Mouse (Mus musculus): Measurements from ENCODE around the gene Cfap43. TPM values are rescaled to one million over a fixed set of nuclear protein-coding genes. Genes with fewer than 3 reads are reported as not detected.

Cfap43 gene
- total RNA-seq, 1 experiment = 1.5 TPM

DNA sequence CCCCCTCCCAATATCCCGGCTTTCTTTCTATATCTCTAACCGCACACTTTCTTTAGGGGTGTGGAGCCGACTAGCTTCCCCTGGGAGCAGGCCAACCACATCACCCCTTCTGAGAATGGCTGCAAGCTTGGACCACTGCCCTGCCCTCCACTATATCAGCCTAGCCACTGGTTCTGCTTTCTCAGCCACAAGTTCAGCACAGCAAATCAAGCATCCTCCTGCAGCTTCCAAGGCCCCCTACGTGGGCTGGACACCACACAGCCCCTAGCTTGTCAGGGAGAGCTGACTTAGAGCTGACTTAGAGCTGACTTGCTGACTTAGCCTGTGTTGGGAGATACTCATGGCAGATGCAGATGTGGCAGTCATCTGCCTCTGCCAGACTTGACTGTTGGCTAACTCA, 14.0 kb downstream of the Cfap43 start:
- Histone ChIP-seq H3K9me3 (ENCODE audit: control insufficient read depth, insufficient read depth, low read depth, low read length) (no peaks in the 10 kb centered on the region), H3K4me3 (ENCODE audit: insufficient read depth in 1 of 2, low read depth in 1 of 2, low read length in 2 of 2, poor library complexity in 1 of 2, severe bottlenecking in 1 of 2) (no peak overlapping the region), H3K36me3 (ENCODE audit: control insufficient read depth, insufficient read depth, low read length, poor library complexity, severe bottlenecking) (no peaks in the 10 kb centered on the region), H3K27ac (ENCODE audit: insufficient read depth, low read depth, low read length, poor library complexity, severe bottlenecking) (no peak overlapping the region), H3K4me1 (ENCODE audit: control insufficient read depth in 2 of 2, insufficient read depth in 2 of 2, low read length in 2 of 2, poor library complexity in 1 of 2) (peaks cover 2 to 11% of the 10 kb centered on the region in 2 experiments; a peak in 2 of 4 replicates), H3K9ac (ENCODE audit: insufficient read depth, low read depth, low read length, poor library complexity, severe bottlenecking) (no peak overlapping the region)
- TF ChIP-seq ZNF384 (IDR thresholded peaks at IDR 0.05; ENCODE audit: low read depth, low read length) (no peak), HCFC1 (IDR thresholded peaks at IDR 0.05; ENCODE audit: borderline replicate concordance, insufficient read depth, low read length) (no peak), CHD2 (IDR thresholded peaks at IDR 0.05; ENCODE audit: low read depth, low read length) (no peak), ZC3H11A (IDR thresholded peaks at IDR 0.05; ENCODE audit: borderline replicate concordance, low read depth, low read length) (no peak), MAFK (IDR thresholded peaks at IDR 0.05; ENCODE audit: insufficient read depth, low read depth, low read length) (no peak)
- in situ Hi-C loops (cut with MboI; ENCODE audit: low sequenced_read_pairs in 2 of 2, unreplicated experiment in 2 of 2) = no loop called here
- no peak for DNase-seq (ENCODE audit: low read depth, low spot score)

DNA sequence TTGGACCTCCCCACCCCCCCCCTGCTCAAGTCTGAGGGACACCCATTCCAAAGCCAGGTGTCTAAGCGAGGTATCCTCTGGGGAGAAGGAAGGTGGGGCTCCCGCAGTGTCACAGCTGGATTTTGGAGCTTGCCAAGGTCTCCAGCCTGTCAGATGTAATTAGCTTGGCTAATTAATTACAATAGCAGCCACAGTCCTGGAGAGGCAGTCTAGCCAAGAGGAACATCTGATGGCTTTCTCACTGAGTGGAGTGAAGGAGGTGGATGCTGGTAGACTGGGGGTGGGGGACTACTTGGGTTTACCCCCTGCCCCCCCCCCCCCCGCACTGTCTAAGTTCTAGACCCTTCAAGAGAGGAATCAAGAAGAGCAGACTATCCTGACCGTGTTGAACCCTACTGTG, 15.4 kb downstream of the Cfap43 start:
- DNase-seq (ENCODE audit: low read depth, low spot score) = no peak
- no peak overlapping the region for H3K9ac ChIP-seq (ENCODE audit: insufficient read depth, low read depth, low read length, poor library complexity, severe bottlenecking)
- no peak overlapping the region for H3K27ac ChIP-seq (ENCODE audit: insufficient read depth, low read depth, low read length, poor library complexity, severe bottlenecking)
- H3K9me3 ChIP-seq (ENCODE audit: control insufficient read depth, insufficient read depth, low read depth, low read length) = no peaks in the 10 kb centered on the region
- TF ChIP-seq CHD2 (IDR thresholded peaks at IDR 0.05; ENCODE audit: low read depth, low read length) (no peak), ZNF384 (IDR thresholded peaks at IDR 0.05; ENCODE audit: low read depth, low read length) (no peak), ZC3H11A (IDR thresholded peaks at IDR 0.05; ENCODE audit: borderline replicate concordance, low read depth, low read length) (no peak), HCFC1 (IDR thresholded peaks at IDR 0.05; ENCODE audit: borderline replicate concordance, insufficient read depth, low read length) (no peak), MAFK (IDR thresholded peaks at IDR 0.05; ENCODE audit: insufficient read depth, low read depth, low read length) (no peak)
- no peaks in the 10 kb centered on the region for H3K36me3 ChIP-seq (ENCODE audit: control insufficient read depth, insufficient read depth, low read length, poor library complexity, severe bottlenecking)
- peaks cover 2 to 5% of the 10 kb centered on the region in 2 experiments; a peak in 2 of 4 replicates for H3K4me1 ChIP-seq (ENCODE audit: control insufficient read depth in 2 of 2, insufficient read depth in 2 of 2, low read length in 2 of 2, poor library complexity in 1 of 2)
- H3K4me3 ChIP-seq (ENCODE audit: insufficient read depth in 1 of 2, low read depth in 1 of 2, low read length in 2 of 2, poor library complexity in 1 of 2, severe bottlenecking in 1 of 2) = no peak overlapping the region
- in situ Hi-C loops (cut with MboI; ENCODE audit: low sequenced_read_pairs in 2 of 2, unreplicated experiment in 2 of 2) = no loop called here

DNA sequence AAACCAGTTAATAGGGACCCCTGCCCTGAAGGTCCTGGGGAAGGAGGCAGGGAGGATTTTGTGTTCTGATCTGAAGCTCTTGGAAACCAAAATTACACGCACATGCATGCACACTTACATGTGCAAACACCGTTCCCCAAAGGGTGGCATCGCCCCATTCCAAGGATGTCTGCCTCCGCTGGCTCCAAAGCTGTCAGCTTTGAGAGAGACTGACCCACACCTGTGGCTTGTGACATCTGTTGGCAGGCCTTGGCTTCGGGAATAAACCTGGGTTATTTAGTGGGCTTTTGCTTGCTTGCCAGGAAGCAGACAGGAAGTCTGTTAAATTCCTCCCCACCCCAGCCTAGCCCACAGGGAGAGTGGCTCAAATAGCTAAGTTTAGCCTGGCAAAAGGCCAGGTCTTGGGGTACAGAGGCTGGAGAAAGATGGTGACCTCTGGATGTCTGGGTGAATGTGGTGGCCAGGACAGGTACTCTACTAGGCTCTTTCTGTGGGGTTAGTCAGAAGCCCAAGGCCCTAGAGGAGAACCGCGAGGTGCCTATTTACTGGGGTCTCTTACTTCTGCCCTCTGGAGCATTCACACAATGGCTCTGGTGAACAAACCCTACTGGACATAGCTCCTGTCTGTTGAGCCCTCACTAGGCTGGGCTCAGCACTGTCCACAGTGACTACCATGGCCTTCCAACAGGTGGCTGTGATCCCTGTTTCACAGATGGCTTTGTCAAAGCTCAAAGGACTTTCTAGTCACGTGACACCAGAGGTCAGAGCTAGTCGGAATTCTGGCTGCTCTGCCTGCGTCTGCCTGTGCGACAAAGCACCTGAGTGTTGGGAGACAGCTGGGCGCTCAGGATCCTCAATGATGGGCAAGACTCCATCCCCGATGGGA, 16.5 kb downstream of the Cfap43 start:
- Histone ChIP-seq H3K4me3 (ENCODE audit: insufficient read depth in 1 of 2, low read depth in 1 of 2, low read length in 2 of 2, poor library complexity in 1 of 2, severe bottlenecking in 1 of 2) (no peak overlapping the region), H3K9me3 (ENCODE audit: control insufficient read depth, insufficient read depth, low read depth, low read length) (no peaks in the 10 kb centered on the region), H3K27ac (ENCODE audit: insufficient read depth, low read depth, low read length, poor library complexity, severe bottlenecking) (no peak overlapping the region), H3K36me3 (ENCODE audit: control insufficient read depth, insufficient read depth, low read length, poor library complexity, severe bottlenecking) (no peaks in the 10 kb centered on the region), H3K9ac (ENCODE audit: insufficient read depth, low read depth, low read length, poor library complexity, severe bottlenecking) (no peak overlapping the region), H3K4me1 (ENCODE audit: control insufficient read depth in 2 of 2, insufficient read depth in 2 of 2, low read length in 2 of 2, poor library complexity in 1 of 2) (peaks cover 0 to 2% of the 10 kb centered on the region in 2 experiments; a peak in 1 of 4 replicates)
- in situ Hi-C loops (cut with MboI; ENCODE audit: low sequenced_read_pairs in 2 of 2, unreplicated experiment in 2 of 2) = no loop called here
- no peak for TF ChIP-seq MAFK (IDR thresholded peaks at IDR 0.05; ENCODE audit: insufficient read depth, low read depth, low read length)
- TF ChIP-seq HCFC1 (IDR thresholded peaks at IDR 0.05; ENCODE audit: borderline replicate concordance, insufficient read depth, low read length) = no peak
- DNase-seq (ENCODE audit: low read depth, low spot score) = no peak

DNA sequence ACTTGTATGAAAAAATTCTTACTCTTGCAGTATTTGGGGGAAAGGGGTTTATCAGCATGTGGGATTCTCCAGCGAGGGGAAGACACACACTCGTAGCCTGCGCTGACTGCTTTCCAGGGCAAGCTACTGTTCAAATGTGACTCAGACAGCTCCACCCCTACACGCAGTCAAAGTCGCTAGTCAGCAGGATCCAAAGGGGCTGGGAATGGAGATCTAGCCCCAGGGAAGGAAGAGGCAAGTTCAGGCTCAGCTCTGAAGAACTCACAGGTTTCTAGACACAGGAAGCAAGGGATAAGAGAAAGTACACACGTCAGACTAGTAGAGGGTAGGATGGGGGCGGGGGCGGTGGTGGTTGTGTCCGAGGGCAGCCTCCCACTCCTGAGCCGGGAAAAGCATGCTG, 18.5 kb downstream of the Cfap43 start:
- H3K36me3 ChIP-seq (ENCODE audit: control insufficient read depth, insufficient read depth, low read length, poor library complexity, severe bottlenecking) = peaks cover 4% of the 10 kb centered on the region; the same call in 1 of the 2 replicates
- TF ChIP-seq MAFK (IDR thresholded peaks at IDR 0.05; ENCODE audit: insufficient read depth, low read depth, low read length) (no peak), ZC3H11A (IDR thresholded peaks at IDR 0.05; ENCODE audit: borderline replicate concordance, low read depth, low read length) (no peak), HCFC1 (IDR thresholded peaks at IDR 0.05; ENCODE audit: borderline replicate concordance, insufficient read depth, low read length) (no peak), CHD2 (IDR thresholded peaks at IDR 0.05; ENCODE audit: low read depth, low read length) (no peak), ZNF384 (IDR thresholded peaks at IDR 0.05; ENCODE audit: low read depth, low read length) (no peak)
- no peaks in the 10 kb centered on the region for H3K4me1 ChIP-seq (ENCODE audit: control insufficient read depth in 2 of 2, insufficient read depth in 2 of 2, low read length in 2 of 2, poor library complexity in 1 of 2)
- DNase-seq (ENCODE audit: low read depth, low spot score) = no peak
- no peak overlapping the region for H3K27ac ChIP-seq (ENCODE audit: insufficient read depth, low read depth, low read length, poor library complexity, severe bottlenecking)
- H3K9ac ChIP-seq (ENCODE audit: insufficient read depth, low read depth, low read length, poor library complexity, severe bottlenecking) = no peak overlapping the region
- H3K4me3 ChIP-seq (ENCODE audit: insufficient read depth in 1 of 2, low read depth in 1 of 2, low read length in 2 of 2, poor library complexity in 1 of 2, severe bottlenecking in 1 of 2) = no peak overlapping the region
- in situ Hi-C loops (cut with MboI; ENCODE audit: low sequenced_read_pairs in 2 of 2, unreplicated experiment in 2 of 2) = no loop called here
- H3K9me3 ChIP-seq (ENCODE audit: control insufficient read depth, insufficient read depth, low read depth, low read length) = no peaks in the 10 kb centered on the region

Measured in ES-E14 (cell line).